Mouse (Mus musculus): ENCODE results near the gene Hs3st6.

Gene Hs3st6

GRCm38 (mm10) chr17:24723122-24723880 lies 29.5 kb upstream of the Hs3st6 start:
- ChIA-PET CTCF (interaction anchor here in 2 of 4 experiments (0.7 kb wide), 3 partner anchors 43 to 659 kb away, joined by 3 read pairs; no protein-coding TSS in a partner anchor), POLR2A (interaction anchor here (0.6 to 14.7 kb wide), 46 partner anchors 9 to 1108 kb away, joined by 3 to 268 read pairs (median 6); partner anchors contain the start of genes Tbl3 (in 3 of the 4), Eme2 (in 2 of the 4), Fahd1 (in 2 of the 4) and Meiob (in 2 of the 4))

GRCm38 (mm10) chr17:24723881-24724180 lies 29.0 kb upstream of the Hs3st6 start:
- ChIA-PET CTCF (interaction anchor here (0.6 to 1.5 kb wide), 9 partner anchors 9 to 1033 kb away, joined by 3 to 8 read pairs (median 5); partner anchors contain the start of genes Msrb1 (in 2 of the 4) and Tbl3 (in 1 of the 4)), POLR2A (interaction anchor here (0.6 to 14.7 kb wide), 40 partner anchors 8 to 550 kb away, joined by 3 to 268 read pairs (median 6); partner anchors contain the start of genes Tbl3 (in 3 of the 4), Traf7 (in 3 of the 4), Eme2 (in 2 of the 4) and Fahd1 (in 2 of the 4))

GRCm38 (mm10) chr17:24724184-24724583 lies 28.6 kb upstream of the Hs3st6 start, which contains the start of gene Ndufb10:
TSS of gene Ndufb10 (minus strand) at chr17:24724478.
- ChIA-PET CTCF (interaction anchor here (0.6 to 1.6 kb wide), 12 partner anchors 7 to 1033 kb away, joined by 3 to 8 read pairs (median 4); partner anchors contain the start of genes Msrb1 (in 2 of the 4), Nthl1 (in 1 of the 4), Tbl3 (in 1 of the 4) and Tsc2 (in 1 of the 4)), POLR2A (interaction anchor here (0.6 to 14.7 kb wide), 35 partner anchors 8 to 550 kb away, joined by 3 to 268 read pairs (median 6); partner anchors contain the start of genes Tbl3 (in 3 of the 4), Traf7 (in 3 of the 4), Eme2 (in 2 of the 4) and Meiob (in 2 of the 4))

GRCm38 (mm10) chr17:24725637-24726390 lies 27.0 kb upstream of the Hs3st6 start:
- CTCF ChIA-PET = interaction anchor here in 2 of 4 experiments (0.6 to 1.6 kb wide), 10 partner anchors 9 to 333 kb away, joined by 3 to 10 read pairs (median 3); partner anchors contain the start of genes Msrb1 (in 1 of the 2) and Traf7 (in 1 of the 2)
- POLR2A ChIA-PET = interaction anchor here in 2 of 4 experiments (0.8 to 14.7 kb wide), 12 partner anchors 8 to 247 kb away, joined by 3 to 268 read pairs (median 8); partner anchors contain the start of genes Msrb1 (in 2 of the 2), Hs3st6 (in 1 of the 2), Mlst8 (in 1 of the 2) and Rnf151 (in 1 of the 2)

- POLR2A ChIA-PET = interaction anchor here in 3 of 4 experiments (0.7 to 16.1 kb wide), 23 partner anchors 6 to 290 kb away, joined by 3 to 268 read pairs (median 4); partner anchors contain the start of genes Meiob (in 2 of the 3), Mlst8 (in 2 of the 3), Msrb1 (in 2 of the 3) and Rnf151 (in 2 of the 3)
- CTCF ChIA-PET = interaction anchor here in 3 of 4 experiments (0.7 to 1.4 kb wide), 4 partner anchors 8 to 233 kb away, joined by 3 to 4 read pairs (median 3); partner anchors contain the start of genes Msrb1 (in 1 of the 3), Rnf151 (in 1 of the 3) and Rps2 (in 1 of the 3)
Measured at GRCm38 (mm10) chr17:24727618-24728017, 25.2 kb upstream of the Hs3st6 start, which contains the start of gene Rpl3l. TSS of gene Rpl3l (plus strand) at chr17:24727820.

- POLR2A ChIA-PET = interaction anchor here in 3 of 4 experiments (0.6 to 16.1 kb wide), 26 partner anchors 6 to 933 kb away, joined by 3 to 268 read pairs (median 4); partner anchors contain the start of genes Msrb1 (in 3 of the 3), Meiob (in 2 of the 3), Mlst8 (in 2 of the 3) and Rnf151 (in 2 of the 3)
- CTCF ChIA-PET = interaction anchor here in 2 of 4 experiments (0.9 to 1.2 kb wide), 4 partner anchors 8 to 11 kb away, joined by 3 read pairs; partner anchors contain the start of genes Msrb1 (in 1 of the 2), Rnf151 (in 1 of the 2) and Rps2 (in 1 of the 2)
Measured at GRCm38 (mm10) chr17:24728184-24728583, 24.6 kb upstream of the Hs3st6 start.

GRCm38 (mm10) chr17:24729067-24729466 lies 23.7 kb upstream of the Hs3st6 start:
- POLR2A ChIA-PET = interaction anchor here in 3 of 4 experiments (0.7 to 16.1 kb wide), 22 partner anchors 6 to 250 kb away, joined by 3 to 268 read pairs (median 5); partner anchors contain the start of genes Msrb1 (in 2 of the 3), Rnf151 (in 2 of the 3), Rps2 (in 2 of the 3) and Hs3st6 (in 1 of the 3)
- CTCF ChIA-PET = interaction anchor here in 2 of 4 experiments (0.6 to 1.2 kb wide), 4 partner anchors 8 to 27 kb away, joined by 3 read pairs; partner anchors contain the start of gene Msrb1 (in 1 of the 2)

GRCm38 (mm10) chr17:24730787-24731186 lies 22.0 kb upstream of the Hs3st6 start:
- ChIA-PET POLR2A (interaction anchor here (0.6 to 16.1 kb wide), 13 partner anchors 8 to 182 kb away, joined by 3 to 268 read pairs (median 3); partner anchors contain the start of genes Ndufb10 (in 2 of the 4), Pkd1 (in 2 of the 4), Hs3st6 (in 1 of the 4) and Meiob (in 1 of the 4)), CTCF (no interaction called here)

GRCm38 (mm10) chr17:24732233-24732935 lies 20.4 kb upstream of the Hs3st6 start:
- CTCF ChIA-PET = interaction anchor here in 3 of 4 experiments (0.6 to 2.1 kb wide), 6 partner anchors 8 to 209 kb away, joined by 4 to 6 read pairs (median 6); partner anchors contain the start of gene Ndufb10 (in 1 of the 3)
- POLR2A ChIA-PET = interaction anchor here (0.6 to 16.1 kb wide), 23 partner anchors 8 to 538 kb away, joined by 3 to 268 read pairs (median 4); partner anchors contain the start of genes Ndufb10 (in 3 of the 4), Rnf151 (in 3 of the 4), Rps2 (in 3 of the 4) and Hs3st6 (in 2 of the 4)

- ChIA-PET CTCF (interaction anchor here in 3 of 4 experiments (0.6 to 2.1 kb wide), 4 partner anchors 9 to 105 kb away, joined by 3 to 6 read pairs (median 4); partner anchors contain the start of gene Ndufb10 (in 1 of the 3)), POLR2A (interaction anchor here in 2 of 4 experiments (0.8 to 16.1 kb wide), 13 partner anchors 10 to 254 kb away, joined by 3 to 268 read pairs (median 4); partner anchors contain the start of genes Ndufb10 (in 2 of the 2), Rnf151 (in 2 of the 2), Rps2 (in 2 of the 2) and Hs3st6 (in 1 of the 2))
Measured at GRCm38 (mm10) chr17:24733434-24734050, 19.2 kb upstream of the Hs3st6 start.

- ChIA-PET POLR2A (interaction anchor here in 3 of 4 experiments (1.4 to 16.1 kb wide), 3 partner anchors 12 to 15 kb away, joined by 3 to 268 read pairs (median 75); partner anchors contain the start of genes Ndufb10 (in 2 of the 3), Rnf151 (in 1 of the 3), Rpl3l (in 1 of the 3) and Rps2 (in 1 of the 3)), CTCF (interaction anchor here in 2 of 4 experiments (0.7 to 1.8 kb wide), 3 partner anchors 10 to 229 kb away, joined by 3 to 6 read pairs (median 5); partner anchors contain the start of gene Ndufb10 (in 1 of the 2))
Measured at GRCm38 (mm10) chr17:24734513-24734912, 18.3 kb upstream of the Hs3st6 start.

- ChIA-PET CTCF (interaction anchor here in 2 of 4 experiments (1.0 to 3.1 kb wide), 8 partner anchors 8 to 59 kb away, joined by 3 to 17 read pairs (median 6); partner anchors contain the start of genes Ndufb10 (in 2 of the 2) and Rpl3l (in 1 of the 2)), POLR2A (interaction anchor here in 3 of 4 experiments (0.6 to 16.1 kb wide), 26 partner anchors 8 to 547 kb away, joined by 3 to 268 read pairs (median 8); partner anchors contain the start of genes Hs3st6 (in 2 of the 3), Meiob (in 2 of the 3), Ndufb10 (in 2 of the 3) and Rnf151 (in 2 of the 3))
Measured at GRCm38 (mm10) chr17:24735446-24735845, 17.3 kb upstream of the Hs3st6 start.

GRCm38 (mm10) chr17:24736330-24737051 lies 16.3 kb upstream of the Hs3st6 start, which contains the start of gene Msrb1:
TSS of gene Msrb1 (plus strand) at chr17:24736642.
- POLR2A ChIA-PET = interaction anchor here (0.6 to 16.1 kb wide), 73 partner anchors 8 to 1097 kb away, joined by 3 to 268 read pairs (median 4); partner anchors contain the start of genes Fahd1 (in 3 of the 4), Meiob (in 3 of the 4), Ndufb10 (in 3 of the 4) and Traf7 (in 3 of the 4)
- CTCF ChIA-PET = interaction anchor here (0.5 to 3.1 kb wide), 20 partner anchors 8 to 549 kb away, joined by 3 to 17 read pairs (median 3); partner anchors contain the start of genes Ndufb10 (in 3 of the 4), Hs3st6 (in 1 of the 4), Mlst8 (in 1 of the 4) and Rpl3l (in 1 of the 4)

Measured in embryonic stem cell, embryonic (primary cell).